Mouse (Mus musculus): ENCODE results near the gene Qrich2.

DNA sequence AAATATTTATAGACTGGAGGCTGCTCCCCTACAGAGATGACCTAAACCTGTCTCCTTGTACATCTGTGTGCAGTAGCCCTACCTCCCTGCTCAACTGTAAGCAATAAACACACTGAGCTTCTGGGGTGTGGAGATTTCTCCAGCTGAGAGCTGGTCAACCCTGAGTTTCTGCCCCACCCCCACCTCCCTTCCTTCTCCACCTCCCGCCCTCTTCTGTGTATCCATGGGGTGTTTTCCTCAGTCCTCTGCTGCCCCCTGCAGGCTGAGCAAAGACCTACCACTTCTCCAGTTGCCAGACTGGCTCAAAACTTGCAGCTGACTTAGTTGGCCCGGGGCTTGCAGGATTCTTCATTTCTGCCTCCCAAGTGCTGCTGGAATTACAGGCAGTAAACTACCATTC lies 2.2 kb downstream of the Qrich2 start:
- TF ChIP-seq POLR2A (IDR thresholded peaks at IDR 0.05; ENCODE audit: extremely low read depth, insufficient read depth, low read length), result no peak
- peak; percentile 88 for TF ChIP-seq CTCF (IDR thresholded peaks at IDR 0.05; ENCODE audit: extremely low read depth, insufficient read depth, low read length)

Measured in cortical plate, adult 2 months (tissue).